Mouse (Mus musculus) C2C12 (cell line): ENCODE data around the gene Zfp874b. TPM values are rescaled to one million over a fixed set of nuclear protein-coding genes. Genes with fewer than 3 reads are reported as not detected.

Experiments used
- H3K27me3 ChIP-seq: one replicate; pipeline ENCODE4 v1.6.1; 2011; ENCODE audit not compliant: control insufficient read depth, insufficient read depth, insufficient read length
- H3K36me3 ChIP-seq: one replicate; pipeline ENCODE4 v1.6.1; 2011; ENCODE audit not compliant: control insufficient read depth, insufficient read depth
- H3K4me3 ChIP-seq: one replicate; pipeline ENCODE4 v1.5.1; 2011; ENCODE audit warnings: mild to moderate bottlenecking, control low read depth; ENCODE audit not compliant: poor library complexity, insufficient read depth, severe bottlenecking
- H3K79me2 ChIP-seq: one replicate; pipeline ENCODE4 v1.6.1; 2011; ENCODE audit not compliant: control insufficient read depth, insufficient read depth
- H3K79me3 ChIP-seq: one replicate; pipeline ENCODE4 v1.6.1; 2011; ENCODE audit warnings: low read depth, control low read depth
- H3ac ChIP-seq: one replicate; pipeline ENCODE3; 2011; ENCODE audit warnings: low read depth; ENCODE audit not compliant: control insufficient read depth, insufficient read length
- CEBPB ChIP-seq: IDR thresholded peaks from one replicate; pipeline ENCODE4 v1.6.1; 2011; ENCODE audit warnings: low read depth, mild to moderate bottlenecking, control low read depth, moderate library complexity
- CTCF ChIP-seq: IDR thresholded peaks from one replicate; pipeline ENCODE4 v1.5.1; 2011; ENCODE audit not compliant: control insufficient read depth, insufficient read depth, insufficient read length
- FOSL1 ChIP-seq: IDR thresholded peaks from one replicate; pipeline ENCODE4 v1.8.0; 2011; ENCODE audit warnings: mild to moderate bottlenecking, low read length; ENCODE audit not compliant: poor library complexity, insufficient read depth, severe bottlenecking
- MAX ChIP-seq: IDR thresholded peaks from one replicate; pipeline ENCODE4 v1.6.1; 2011; ENCODE audit warnings: mild to moderate bottlenecking, control low read depth
- MYOD1 ChIP-seq: IDR thresholded peaks from one replicate; pipeline ENCODE4 v1.6.1; 2011; ENCODE audit warnings: low read depth; ENCODE audit not compliant: control insufficient read depth, insufficient read length
- MYOG ChIP-seq: IDR thresholded peaks from one replicate; pipeline ENCODE4 v1.6.1; 2011; ENCODE audit not compliant: control insufficient read depth, insufficient read length; ENCODE audit errors: extremely low read depth
- USF1 ChIP-seq: IDR thresholded peaks from one replicate; pipeline ENCODE4 v1.6.1; 2011; ENCODE audit warnings: low read depth, mild to moderate bottlenecking, control low read depth, moderate library complexity
- long read RNA-seq, 2 experiments: library from polyadenylated mRNA; unstranded; transcript quantifications; one replicate each; pipeline ENCODE4 v2.0.0; 2019 to 2020
- polyA plus RNA-seq: library from polyadenylated mRNA; unstranded; fragments of >200 nt; fragmentation: generic; extraction: Trizol; gene quantifications from one replicate; pipeline ENCODE4 v1.2.1, GENCODE M21; 2012; ENCODE audit warnings: missing spikeins

The Zfp874b gene
- 1.4 TPM for polyA plus RNA-seq
- long read RNA-seq, experiment 1, partial matches to known transcripts: 0 of 1 reads
- long read RNA-seq, experiment 1, other reads (novel, unspliced or antisense): 1 of 1 reads
- long read RNA-seq, experiment 2: 0 reads

- H3K4me3 ChIP-seq: peak within 1 kb of the TSS; percentile 46
- H3K79me3 ChIP-seq: no peaks in the 10 kb centered on the region
- H3ac ChIP-seq: peak within 1 kb of the TSS; percentile 70
- no peaks in the 10 kb centered on the region for H3K79me2 ChIP-seq
- no peaks in the 10 kb centered on the region for H3K36me3 ChIP-seq
- H3K27me3 ChIP-seq: no peaks in the 10 kb centered on the region
- no peak for TF ChIP-seq CTCF
- no peak for TF ChIP-seq MYOG
- no peak for TF ChIP-seq MAX
- TF ChIP-seq FOSL1: no peak
- no peak for TF ChIP-seq MYOD1
- TF ChIP-seq USF1: no peak
- no peak for TF ChIP-seq CEBPB
Measured at GRCm38 (mm10) chr13:67483625-67484423, at the start of gene Zfp874b. Gene Zfp874b, minus strand, starts transcription at chr13:67484258.

GRCm38 (mm10) chr13:67527049-67527730, 43.1 kb upstream of the Zfp874b start:
- Histone ChIP-seq H3K27me3 (no peaks in the 10 kb centered on the region), H3ac (no peak overlapping the region), H3K36me3 (no peaks in the 10 kb centered on the region), H3K79me3 (peaks cover 31% of the 10 kb centered on the region), H3K79me2 (peaks cover 35% of the 10 kb centered on the region), H3K4me3 (no peak overlapping the region)
- TF ChIP-seq MAX (no peak), MYOD1 (no peak), CEBPB (no peak), CTCF (no peak), MYOG (no peak), USF1 (no peak), FOSL1 (no peak)

GRCm38 (mm10) chr13:67525753-67526410, 41.8 kb upstream of the Zfp874b start, which contains the start of the genes Gm26965 and Zfp87:
Gene Gm26965, minus strand, starts transcription at chr13:67526151.
Gene Zfp87, minus strand, starts transcription at chr13:67526177.
- no peak for TF ChIP-seq CEBPB
- TF ChIP-seq MAX: no peak
- TF ChIP-seq MYOG: no peak
- TF ChIP-seq MYOD1: no peak
- no peak for TF ChIP-seq CTCF
- no peak for TF ChIP-seq USF1
- no peak for TF ChIP-seq FOSL1
- Histone ChIP-seq H3K36me3 (peaks cover 2% of the 10 kb centered on the region), H3ac (peak within 1 kb of the TSS; percentile 86), H3K4me3 (peak within 1 kb of the TSS; percentile 83), H3K27me3 (no peaks in the 10 kb centered on the region), H3K79me3 (peaks cover 34% of the 10 kb centered on the region), H3K79me2 (peaks cover 35% of the 10 kb centered on the region)

DNA sequence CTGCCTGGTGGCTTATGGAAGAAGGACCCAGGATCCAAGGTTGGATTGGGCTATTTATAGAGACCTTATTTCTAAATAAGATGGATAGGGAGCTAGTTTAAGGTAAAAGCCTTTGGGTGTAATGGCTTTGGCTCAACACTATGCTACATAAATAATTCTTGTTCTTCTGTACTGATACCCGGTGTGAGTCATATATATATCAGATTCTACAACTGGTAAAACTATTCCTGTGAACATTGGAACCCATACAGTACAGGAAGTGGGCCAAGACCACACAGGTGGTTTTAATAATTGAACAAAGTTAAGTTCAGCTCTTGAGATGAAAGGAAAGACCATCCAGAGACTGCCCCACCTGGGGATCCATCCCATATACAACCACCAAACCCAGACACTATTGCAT, 16.9 kb upstream of the Zfp874b start:
- Histone ChIP-seq H3K27me3 (no peaks in the 10 kb centered on the region), H3K79me2 (peaks cover 10% of the 10 kb centered on the region), H3K79me3 (peaks cover 5% of the 10 kb centered on the region), H3K36me3 (no peaks in the 10 kb centered on the region), H3ac (no peak overlapping the region), H3K4me3 (no peak overlapping the region)
- TF ChIP-seq MAX (no peak), MYOD1 (no peak)

GRCm38 (mm10) chr13:67500084-67500719, 16.1 kb upstream of the Zfp874b start, which contains the start of gene Zfp58:
Gene Zfp58, minus strand, starts transcription at chr13:67500555.
- TF ChIP-seq CTCF (no peak), CEBPB (peak; percentile 33)
- no peaks in the 10 kb centered on the region for H3K27me3 ChIP-seq
- no peaks in the 10 kb centered on the region for H3K36me3 ChIP-seq

More at GRCm38 (mm10) chr13:67500084-67500719, 16.1 kb upstream of the Zfp874b start, which contains the start of gene Zfp58:
- Histone ChIP-seq H3K79me2 (peaks cover 10% of the 10 kb centered on the region), H3ac (peak within 1 kb of the TSS; percentile 88), H3K4me3 (peak within 1 kb of the TSS; percentile 68), H3K79me3 (peaks cover 5% of the 10 kb centered on the region)
